Mouse (Mus musculus): ENCODE results near the gene Prl7a1.

The Prl7a1 gene

GRCm38 (mm10) chr13:27642393-27642792, at the start of gene Prl7a1:
Gene Prl7a1, minus strand, starts transcription at chr13:27642493.
- no peak for DNase-seq

- no peak for DNase-seq
Observed at GRCm38 (mm10) chr13:27667936-27668335, 25.6 kb upstream of the Prl7a1 start, which contains the start of gene Prl7a2. Gene Prl7a2, minus strand, starts transcription at chr13:27668036.

- DNase-seq, result no peak
Observed at GRCm38 (mm10) chr13:27660747-27661146, 18.5 kb upstream of the Prl7a1 start.

GRCm38 (mm10) chr13:27610482-27610881, 31.8 kb downstream of the Prl7a1 start, which contains the start of gene Prl7b1:
Gene Prl7b1, minus strand, starts transcription at chr13:27610582.
- DNase-seq, result no peak
